Mouse (Mus musculus): ENCODE data around the gene Jmjd1c. TPM values are rescaled to one million over a fixed set of nuclear protein-coding genes. Genes with fewer than 3 reads are reported as not detected.

Gene Jmjd1c
- polyA plus RNA-seq, 1 experiment from 2014 or later = 28.8 TPM

DNA sequence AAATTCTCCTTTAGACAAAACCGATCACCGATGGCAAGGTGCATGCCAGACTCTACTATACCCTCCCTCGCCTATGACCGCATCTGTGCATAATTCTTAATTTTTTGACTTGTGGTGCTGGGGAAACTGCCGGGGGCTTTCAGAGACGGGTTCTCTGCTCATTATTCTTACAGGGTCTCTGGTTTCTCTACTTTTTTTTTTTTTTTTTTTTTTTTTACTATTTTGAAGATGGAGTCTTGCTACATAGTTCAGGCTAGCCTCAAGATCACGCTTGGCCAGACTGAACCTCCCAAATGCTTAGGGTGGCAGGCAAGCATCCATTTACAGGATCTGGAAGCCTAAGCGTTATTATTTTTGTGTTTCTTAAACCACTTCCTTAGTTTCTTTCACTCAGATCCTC, 22.3 kb upstream of the Jmjd1c start:
- TF ChIP-seq CTCF (IDR thresholded peaks at IDR 0.05; ENCODE audit: low read depth) (no peak), EP300 (optimal IDR thresholded peaks at IDR 0.05) (no peak)
- Histone ChIP-seq H3K36me3 (ENCODE audit: control insufficient read depth, insufficient read depth, low read length) (no peaks in the 10 kb centered on the region), H3K9ac (ENCODE audit: low read length) (no peak overlapping the region), H3K27me3 (ENCODE audit: control insufficient read depth, insufficient read depth, low read length) (no peaks in the 10 kb centered on the region), H3K4me3 (ENCODE audit: low read depth, low read length) (no peak overlapping the region), H3K9me3 (ENCODE audit: control insufficient read depth, low read length) (no peaks in the 10 kb centered on the region), H3K4me1 (replicated peaks; ENCODE audit: control insufficient read depth, insufficient read depth) (no peaks in the 10 kb centered on the region), H3K4me2 (replicated peaks; ENCODE audit: low read depth) (no peak overlapping the region), H3K27ac (replicated peaks) (no peak overlapping the region)
- no peak for ATAC-seq (ENCODE audit: low FRiP score, low TSS enrichment)
- 97% methylated on average over 8 of the region's 8 CpGs for WGBS
- DNase-seq (ENCODE audit: low spot score) = no peak

- DNase-seq (ENCODE audit: low spot score) = no peak
- H3K4me2 ChIP-seq (replicated peaks; ENCODE audit: low read depth) = no peak overlapping the region
- no peaks in the 10 kb centered on the region for H3K4me1 ChIP-seq (replicated peaks; ENCODE audit: control insufficient read depth, insufficient read depth)
- 73% methylated on average over 21 of the region's 21 CpGs for WGBS
- H3K9me3 ChIP-seq (ENCODE audit: control insufficient read depth, low read length) = no peaks in the 10 kb centered on the region
- H3K36me3 ChIP-seq (ENCODE audit: control insufficient read depth, insufficient read depth, low read length) = no peaks in the 10 kb centered on the region
- H3K4me3 ChIP-seq (ENCODE audit: low read depth, low read length) = no peak overlapping the region
- H3K27me3 ChIP-seq (ENCODE audit: control insufficient read depth, insufficient read depth, low read length) = no peaks in the 10 kb centered on the region
- H3K9ac ChIP-seq (ENCODE audit: low read length) = no peak overlapping the region
- TF ChIP-seq CTCF (IDR thresholded peaks at IDR 0.05; ENCODE audit: low read depth) (no peak), EP300 (optimal IDR thresholded peaks at IDR 0.05) (no peak)
- H3K27ac ChIP-seq (replicated peaks) = no peak overlapping the region
- no peak for ATAC-seq (ENCODE audit: low FRiP score, low TSS enrichment)
Measured at GRCm38 (mm10) chr10:67075931-67076878, 19.7 kb upstream of the Jmjd1c start.

DNA sequence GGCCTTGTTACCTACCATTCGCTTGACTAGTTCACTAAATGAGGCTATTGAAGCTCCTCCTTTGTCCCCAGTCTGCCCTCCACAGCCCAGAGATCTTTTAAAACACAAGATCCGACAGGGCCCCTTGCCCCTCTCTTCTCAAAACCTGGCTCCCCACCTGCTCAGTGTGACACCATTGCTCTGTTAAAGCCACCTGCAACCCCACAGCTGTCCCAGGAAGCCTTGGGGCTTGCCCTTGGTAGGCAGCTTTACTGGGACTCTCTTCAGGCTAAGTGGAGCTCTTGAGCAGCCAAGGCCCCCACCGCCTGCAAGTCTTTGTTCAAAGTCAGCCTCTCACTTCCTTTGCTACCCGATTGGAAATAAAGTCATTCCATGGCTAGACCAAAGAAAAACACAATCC, 16.9 kb upstream of the Jmjd1c start:
- no peak overlapping the region for H3K4me3 ChIP-seq (ENCODE audit: low read depth, low read length)
- no peak overlapping the region for H3K27ac ChIP-seq (replicated peaks)
- no peak for DNase-seq (ENCODE audit: low spot score)
- H3K4me2 ChIP-seq (replicated peaks; ENCODE audit: low read depth) = no peak overlapping the region
- H3K9ac ChIP-seq (ENCODE audit: low read length) = no peak overlapping the region
- no peaks in the 10 kb centered on the region for H3K36me3 ChIP-seq (ENCODE audit: control insufficient read depth, insufficient read depth, low read length)
- no peaks in the 10 kb centered on the region for H3K9me3 ChIP-seq (ENCODE audit: control insufficient read depth, low read length)
- no peaks in the 10 kb centered on the region for H3K4me1 ChIP-seq (replicated peaks; ENCODE audit: control insufficient read depth, insufficient read depth)
- ATAC-seq (ENCODE audit: low FRiP score, low TSS enrichment) = no peak
- TF ChIP-seq CTCF (IDR thresholded peaks at IDR 0.05; ENCODE audit: low read depth) = no peak
- TF ChIP-seq EP300 (optimal IDR thresholded peaks at IDR 0.05) = no peak
- 81% methylated on average over 4 of the region's 4 CpGs for WGBS
- no peaks in the 10 kb centered on the region for H3K27me3 ChIP-seq (ENCODE audit: control insufficient read depth, insufficient read depth, low read length)

- DNase-seq (ENCODE audit: low spot score) = no peak
- Histone ChIP-seq H3K4me1 (replicated peaks; ENCODE audit: control insufficient read depth, insufficient read depth) (no peaks in the 10 kb centered on the region), H3K27ac (replicated peaks) (no peak overlapping the region), H3K27me3 (ENCODE audit: control insufficient read depth, insufficient read depth, low read length) (no peaks in the 10 kb centered on the region), H3K9ac (ENCODE audit: low read length) (no peak overlapping the region), H3K9me3 (ENCODE audit: control insufficient read depth, low read length) (no peaks in the 10 kb centered on the region), H3K4me3 (ENCODE audit: low read depth, low read length) (no peak overlapping the region), H3K4me2 (replicated peaks; ENCODE audit: low read depth) (no peak overlapping the region), H3K36me3 (ENCODE audit: control insufficient read depth, insufficient read depth, low read length) (no peaks in the 10 kb centered on the region)
- no peak for ATAC-seq (ENCODE audit: low FRiP score, low TSS enrichment)
- 65% methylated on average over 18 of the region's 18 CpGs for WGBS
- TF ChIP-seq EP300 (optimal IDR thresholded peaks at IDR 0.05) (no peak), CTCF (IDR thresholded peaks at IDR 0.05; ENCODE audit: low read depth) (no peak)
Measured at GRCm38 (mm10) chr10:67081206-67082007, 14.5 kb upstream of the Jmjd1c start.

DNA sequence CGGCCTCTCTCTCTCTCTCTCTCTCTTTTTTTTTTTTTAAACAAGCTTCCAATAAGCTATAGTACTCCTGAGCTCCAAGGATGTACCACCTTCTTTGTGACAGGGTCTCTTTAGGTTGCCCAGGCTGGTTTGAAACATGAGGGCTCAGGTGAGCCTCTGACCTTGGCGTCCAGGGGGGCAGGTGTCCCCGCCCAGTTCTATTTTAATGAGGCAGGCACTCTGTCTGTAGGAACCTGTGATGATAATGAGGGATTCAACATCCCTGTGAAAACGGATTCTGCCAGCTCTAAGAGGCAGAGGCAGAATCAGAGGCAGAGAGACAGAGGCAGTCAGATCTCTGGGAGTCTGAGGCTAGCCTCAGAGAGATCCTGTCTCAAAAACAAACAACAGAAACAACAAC, 13.4 kb upstream of the Jmjd1c start:
- TF ChIP-seq EP300 (optimal IDR thresholded peaks at IDR 0.05) (no peak), CTCF (IDR thresholded peaks at IDR 0.05; ENCODE audit: low read depth) (no peak)
- no peak overlapping the region for H3K4me3 ChIP-seq (ENCODE audit: low read depth, low read length)
- H3K27me3 ChIP-seq (ENCODE audit: control insufficient read depth, insufficient read depth, low read length) = no peaks in the 10 kb centered on the region
- ATAC-seq (ENCODE audit: low FRiP score, low TSS enrichment) = no peak
- no peak overlapping the region for H3K9ac ChIP-seq (ENCODE audit: low read length)
- H3K4me2 ChIP-seq (replicated peaks; ENCODE audit: low read depth) = no peak overlapping the region
- no peak overlapping the region for H3K27ac ChIP-seq (replicated peaks)
- no peaks in the 10 kb centered on the region for H3K9me3 ChIP-seq (ENCODE audit: control insufficient read depth, low read length)
- 81% methylated on average over 4 of the region's 4 CpGs for WGBS
- no peaks in the 10 kb centered on the region for H3K36me3 ChIP-seq (ENCODE audit: control insufficient read depth, insufficient read depth, low read length)
- no peaks in the 10 kb centered on the region for H3K4me1 ChIP-seq (replicated peaks; ENCODE audit: control insufficient read depth, insufficient read depth)
- no peak for DNase-seq (ENCODE audit: low spot score)
